Mouse (Mus musculus) CH12.LX (cell line): ENCODE measurements around the gene Grwd1. TPM values are rescaled to one million over a fixed set of nuclear protein-coding genes. Genes with fewer than 3 reads are reported as not detected.

Experiments
- DNase-seq: peaks from one replicate; pipeline ENCODE4 v3.0.0-alpha.2; 2013; ENCODE audit errors: extremely low read depth
- H3K27ac ChIP-seq: 2 replicates; pipeline ENCODE4 v1.5.1; 2012; ENCODE audit warnings: low read depth, mild to moderate bottlenecking, control low read depth, moderate library complexity; ENCODE audit not compliant: insufficient read depth
- H3K27me3 ChIP-seq: replicated peaks from 2 replicates; pipeline ENCODE3; 2012; ENCODE audit warnings: inconsistent platforms
- H3K36me3 ChIP-seq, 2 experiments: replicated peaks in 1 of 2; 2 replicates each; pipeline versions ENCODE3 to v1.6.1; 2012; ENCODE audit warnings: inconsistent platforms in 1 of 2, low read length in 1 of 2, mild to moderate bottlenecking in 1 of 2, mixed read lengths in 1 of 2, moderate library complexity in 1 of 2; ENCODE audit not compliant: control insufficient read depth in 1 of 2, insufficient read depth in 1 of 2
- H3K4me1 ChIP-seq, 2 experiments: 2 replicates each; pipeline ENCODE4 v1.6.1; 2012; ENCODE audit warnings: inconsistent platforms in 1 of 2, moderate library complexity in 1 of 2; ENCODE audit not compliant: insufficient read depth in 2 of 2, control insufficient read depth in 1 of 2
- H3K4me2 ChIP-seq: 2 replicates; pipeline ENCODE4 v1.6.1; 2012; ENCODE audit warnings: low read depth, mild to moderate bottlenecking, control low read depth; ENCODE audit not compliant: poor library complexity, insufficient read depth, severe bottlenecking
- H3K4me3 ChIP-seq, 3 experiments: fragments of 150-350 bp in 1 of 3; sonication (generic) in 1 of 3; replicated peaks in 1 of 3; 2 replicates each; pipeline versions ENCODE3 to v1.5.1; 2011 to 2012; ENCODE audit warnings: low read depth in 2 of 3, low read length in 2 of 3, mild to moderate bottlenecking in 2 of 3, moderate library complexity in 2 of 3, control low read depth in 1 of 3, improper control_type of control experiment in 1 of 3, inconsistent platforms in 1 of 3, mixed read lengths in 1 of 3; ENCODE audit not compliant: poor library complexity in 1 of 3
- H3K79me2 ChIP-seq: replicated peaks from 2 replicates; pipeline ENCODE4 v1.6.1; 2012; ENCODE audit warnings: mild to moderate bottlenecking, moderate library complexity; ENCODE audit not compliant: control insufficient read depth, poor library complexity, insufficient read depth, severe bottlenecking; ENCODE audit errors: extremely low read depth
- H3K9ac ChIP-seq: 2 replicates; pipeline ENCODE4 v1.6.1; 2012; ENCODE audit warnings: low read depth, mild to moderate bottlenecking, control low read depth, moderate library complexity; ENCODE audit not compliant: insufficient read depth
- H3K9me3 ChIP-seq: replicated peaks from 2 replicates; pipeline ENCODE3; 2012; ENCODE audit warnings: low read length, inconsistent platforms, mixed read lengths
- BHLHE40 ChIP-seq: IDR thresholded peaks from 2 replicates; pipeline ENCODE4 v1.6.1; 2011; ENCODE audit warnings: mild to moderate bottlenecking, low read depth, low read length, improper control_type of control experiment
- CHD1 ChIP-seq: IDR thresholded peaks from 2 replicates; pipeline ENCODE4 v1.6.1; 2012; ENCODE audit warnings: low read depth, low read length, improper control_type of control experiment, inconsistent platforms
- E2F4 ChIP-seq: IDR thresholded peaks from 2 replicates; pipeline ENCODE4 v1.6.1; 2011; ENCODE audit warnings: low read depth, low read length, improper control_type of control experiment; ENCODE audit not compliant: insufficient replicate concordance
- ELF1 ChIP-seq: IDR thresholded peaks from 2 replicates; pipeline ENCODE4 v1.6.1; 2014; ENCODE audit warnings: low read depth, mild to moderate bottlenecking, inconsistent platforms, low read length, improper control_type of control experiment
- EP300 ChIP-seq: IDR thresholded peaks from 2 replicates; pipeline ENCODE4 v1.6.1; 2011; ENCODE audit warnings: low read length, improper control_type of control experiment
- ETS1 ChIP-seq: conservative IDR thresholded peaks from 2 replicates; pipeline ENCODE4 v1.6.1; 2012; ENCODE audit warnings: low read depth, mild to moderate bottlenecking, inconsistent platforms, low read length, improper control_type of control experiment, moderate library complexity
- JUN ChIP-seq: IDR thresholded peaks from 2 replicates; pipeline ENCODE4 v1.6.1; 2011; ENCODE audit warnings: low read depth, mild to moderate bottlenecking, low read length, improper control_type of control experiment, moderate library complexity; ENCODE audit not compliant: insufficient read depth
- KAT2A ChIP-seq: IDR thresholded peaks from 2 replicates; pipeline ENCODE4 v1.6.1; 2012; ENCODE audit warnings: low read length, improper control_type of control experiment, inconsistent platforms; ENCODE audit not compliant: insufficient replicate concordance
- MAX ChIP-seq: IDR thresholded peaks from 2 replicates; pipeline ENCODE4 v1.6.1; 2011; ENCODE audit warnings: low read length, improper control_type of control experiment
- MYC ChIP-seq: IDR thresholded peaks from 2 replicates; pipeline ENCODE4 v1.6.1; 2011; ENCODE audit warnings: low read depth, mild to moderate bottlenecking, improper control_type of control experiment, low read length
- PAX5 ChIP-seq: IDR thresholded peaks from 2 replicates; pipeline ENCODE4 v1.6.1; 2012; ENCODE audit warnings: low read length, inconsistent platforms, mixed read lengths
- POLR2AphosphoS2 ChIP-seq: IDR thresholded peaks from 2 replicates; pipeline ENCODE4 v1.6.1; 2011; ENCODE audit warnings: low read depth, low read length, improper control_type of control experiment
- RAD21 ChIP-seq: IDR thresholded peaks from 2 replicates; pipeline ENCODE4 v1.6.1; 2011; ENCODE audit warnings: low read depth, mild to moderate bottlenecking, low read length, improper control_type of control experiment, moderate library complexity
- SIN3A ChIP-seq: IDR thresholded peaks from 2 replicates; pipeline ENCODE4 v1.6.1; 2012; ENCODE audit warnings: low read length, improper control_type of control experiment, inconsistent platforms
- SMC3 ChIP-seq: IDR thresholded peaks from 2 replicates; pipeline ENCODE4 v1.6.1; 2011; ENCODE audit warnings: low read depth, low read length, improper control_type of control experiment
- TCF12 ChIP-seq: IDR thresholded peaks from 2 replicates; pipeline ENCODE4 v1.6.1; 2014; ENCODE audit warnings: low read depth, mild to moderate bottlenecking, inconsistent platforms, low read length, improper control_type of control experiment
- UBTF ChIP-seq: IDR thresholded peaks from 2 replicates; pipeline ENCODE4 v1.6.1; 2012; ENCODE audit warnings: low read depth, mild to moderate bottlenecking, inconsistent platforms, low read length, improper control_type of control experiment, moderate library complexity
- USF1 ChIP-seq: IDR thresholded peaks from 2 replicates; pipeline ENCODE4 v1.6.1; 2014; ENCODE audit warnings: low read depth, mild to moderate bottlenecking, inconsistent platforms, low read length, improper control_type of control experiment
- USF2 ChIP-seq: conservative IDR thresholded peaks from 2 replicates; pipeline ENCODE4 v1.6.1; 2011; ENCODE audit warnings: low read depth, low read length, improper control_type of control experiment
- ZC3H11A ChIP-seq: IDR thresholded peaks from 2 replicates; pipeline ENCODE4 v1.6.1; 2012; ENCODE audit warnings: low read depth, mild to moderate bottlenecking, inconsistent platforms, low read length, improper control_type of control experiment
- ZKSCAN1 ChIP-seq: IDR thresholded peaks from 2 replicates; pipeline ENCODE4 v1.6.1; 2012; ENCODE audit warnings: low read depth, inconsistent platforms, low read length, improper control_type of control experiment, borderline replicate concordance
- dilution Hi-C: fragments of 300-500 bp; cut with MboI; formaldehyde crosslinking; loops from 2 replicates; pipeline ENCODE4 v1.14.3; 2020; ENCODE audit warnings: low sequenced_read_pairs; ENCODE audit not compliant: extremely low pct_unique_long_range_greater_than_20kb, extremely low pct_ligation_motif_present
- in situ Hi-C: fragments of 300-500 bp; cut with MboI; formaldehyde crosslinking; loops from 3 replicates; pipeline ENCODE4 v1.14.3; 2019; ENCODE audit warnings: low sequenced_read_pairs, low pct_ligation_motif_present, low pct_unique_long_range_greater_than_20kb, mixed read lengths
- polyA plus RNA-seq: library from polyadenylated mRNA; unstranded; fragments of >175 nt; gene quantifications from 2 replicates; pipeline ENCODE4 v1.2.1, GENCODE M21; 2012; ENCODE audit warnings: low read depth; ENCODE audit not compliant: insufficient read length
- total RNA-seq, 2 experiments: library from RNA; depleted of rRNA; stranded (reverse); fragments of 300-350 nt in 1 of 2; fragments of >200 nt in 1 of 2; gene quantifications; 2 replicates each; pipeline ENCODE4 v1.2.3; 2012 to 2014

The Grwd1 gene
- total and polyA plus RNA-seq, 3 experiments: 83.0 to 108 (median 88.1) TPM

DNA sequence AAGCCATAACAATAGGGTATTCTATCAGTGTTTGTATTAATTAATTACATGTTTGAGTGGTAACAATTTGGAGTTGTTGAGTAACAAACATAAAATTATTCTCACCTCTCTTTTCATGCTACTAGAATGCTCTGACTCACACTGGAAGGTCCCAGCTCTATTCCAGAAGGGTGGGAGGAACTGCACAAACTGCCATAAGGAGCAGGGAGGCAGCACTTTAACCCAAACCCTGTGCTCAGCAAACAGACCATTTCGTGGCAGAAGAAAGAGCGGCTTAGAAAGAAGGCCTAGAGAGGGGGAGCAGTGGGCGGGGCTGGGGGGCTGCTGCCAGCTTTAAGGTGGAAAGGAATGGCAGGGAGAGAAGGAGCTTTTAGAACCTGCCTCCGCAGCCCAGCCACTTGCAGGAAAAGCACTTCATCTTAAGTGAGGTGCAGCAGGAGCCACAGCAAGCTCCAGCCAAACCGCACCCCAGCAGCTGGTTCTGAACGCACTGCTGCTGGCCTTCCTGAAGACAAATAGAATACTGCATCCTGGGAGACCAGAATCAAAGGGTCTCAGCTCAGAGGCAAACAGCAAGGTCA, 17.8 kb upstream of the Grwd1 start:
- Histone ChIP-seq H3K4me1 (peaks cover 2 to 8% of the 10 kb centered on the region in 2 experiments), H3K9ac (no peak overlapping the region), H3K27ac (no peak overlapping the region), H3K36me3 (no peaks in the 10 kb centered on the region), H3K4me2 (no peak overlapping the region), H3K9me3 (no peaks in the 10 kb centered on the region), H3K79me2 (no peaks in the 10 kb centered on the region), H3K4me3 (no peak overlapping the region), H3K27me3 (peaks cover 11% of the 10 kb centered on the region)
- DNase-seq: no peak
- TF ChIP-seq ELF1 (no peak), MAX (no peak), TCF12 (no peak), USF2 (no peak)
- dilution Hi-C loops: no loop called here
- in situ Hi-C loops: no loop called here

DNA sequence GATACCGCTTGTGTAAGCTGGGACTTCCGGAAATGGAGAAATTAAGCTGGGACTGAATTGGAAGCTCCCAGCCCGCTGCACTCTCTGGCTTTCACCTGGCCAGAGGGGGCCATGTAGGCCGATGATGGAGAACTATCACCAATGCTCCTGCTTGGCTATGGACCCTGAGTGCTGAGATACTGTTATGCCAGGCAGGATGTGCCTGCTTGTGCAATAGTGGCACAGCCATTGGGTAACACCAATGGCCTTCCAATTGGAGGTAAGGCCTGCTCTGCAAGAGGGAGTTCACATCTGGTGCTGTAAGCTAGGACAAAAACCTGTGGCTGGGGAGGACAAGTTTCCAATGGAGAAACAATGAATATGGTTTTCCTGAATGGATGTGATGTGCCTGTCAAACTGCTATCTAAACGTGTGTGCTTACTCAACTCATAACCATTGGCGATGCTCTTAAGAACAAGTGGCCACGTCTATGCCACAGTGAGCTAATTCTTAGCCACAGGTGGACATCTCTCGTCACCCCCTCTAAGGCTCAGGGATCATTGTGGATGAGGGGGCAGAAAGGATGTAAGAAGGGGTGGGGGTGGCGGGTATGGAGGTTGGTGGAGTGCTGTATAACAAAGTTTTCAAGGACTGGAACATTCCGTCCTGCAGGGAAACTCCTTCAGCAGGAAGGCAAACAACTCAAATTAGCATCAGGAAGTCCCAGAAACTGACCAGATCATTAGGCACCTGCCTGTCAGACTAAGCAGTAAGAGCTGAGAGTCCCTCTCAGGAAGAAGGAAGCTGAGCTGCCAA, 12.4 kb upstream of the Grwd1 start:
- no peak overlapping the region for H3K4me2 ChIP-seq
- no peaks in the 10 kb centered on the region for H3K36me3 ChIP-seq
- H3K4me1 ChIP-seq: peaks cover 2 to 14% of the 10 kb centered on the region in 2 experiments; a peak in 3 of 4 replicates
- TF ChIP-seq MYC (no peak), JUN (no peak), POLR2AphosphoS2 (no peak), ETS1 (no peak), BHLHE40 (no peak), ZC3H11A (no peak), UBTF (no peak), PAX5 (no peak), EP300 (no peak), KAT2A (no peak), CHD1 (no peak), USF1 (no peak), SIN3A (no peak), RAD21 (no peak), E2F4 (no peak), ZKSCAN1 (no peak), SMC3 (no peak)
- in situ Hi-C loops: no loop called here
- no peak overlapping the region for H3K27ac ChIP-seq
- no peak for DNase-seq
- peaks cover 5% of the 10 kb centered on the region for H3K9me3 ChIP-seq
- no peak overlapping the region for H3K9ac ChIP-seq
- no peak overlapping the region for H3K4me3 ChIP-seq
- peaks cover 8% of the 10 kb centered on the region for H3K27me3 ChIP-seq
- dilution Hi-C loops: no loop called here
- no peaks in the 10 kb centered on the region for H3K79me2 ChIP-seq
